Mouse (Mus musculus) layer of hippocampus, postnatal 25 days (tissue): ENCODE measurements around the gene Dnm3. TPM values are rescaled to one million over a fixed set of nuclear protein-coding genes. Genes with fewer than 3 reads are reported as not detected.
A peak's percentile ranks its signal among the peaks of the same experiment; 100 is the strongest.

Experiments used
- DNase-seq, 2 experiments: peaks; one replicate each; pipeline ENCODE4 v3.0.0; 2022; ENCODE audit warnings: mixed read lengths in 2 of 2, low spot score in 1 of 2; ENCODE audit errors: extremely low spot score in 1 of 2
- total RNA-seq, 2 experiments: library from RNA; stranded (reverse); gene quantifications; 2 replicates each; pipeline ENCODE4 v1.2.3; 2021

The Dnm3 gene
- total RNA-seq, 2 experiments from 2014 or later = 66.1 to 83.0 TPM

GRCm38 (mm10) chr1:162217340-162217974, 260.4 kb downstream of the Dnm3 start:
- no peak for DNase-seq

- DNase-seq = no peak
These were observed 261.2 kb downstream of the Dnm3 start for GRCm38 (mm10) chr1:162216656-162217055.

- DNase-seq = no peak
These were observed 262.1 kb downstream of the Dnm3 start for GRCm38 (mm10) chr1:162215743-162216142.

GRCm38 (mm10) chr1:162213066-162213465, 264.8 kb downstream of the Dnm3 start:
- no peak for DNase-seq

- DNase-seq = no peak
These were observed 267.3 kb downstream of the Dnm3 start for GRCm38 (mm10) chr1:162210529-162210928.

- DNase-seq = no peak
These were observed 268.2 kb downstream of the Dnm3 start for GRCm38 (mm10) chr1:162209487-162210149.

- no peak for DNase-seq
These were observed 268.8 kb downstream of the Dnm3 start for GRCm38 (mm10) chr1:162209010-162209409.

- no peak for DNase-seq
These were observed 270.2 kb downstream of the Dnm3 start for GRCm38 (mm10) chr1:162207708-162208043.

GRCm38 (mm10) chr1:162206998-162207707, 270.7 kb downstream of the Dnm3 start:
- no peak for DNase-seq

- no peak for DNase-seq
These were observed 275.1 kb downstream of the Dnm3 start for GRCm38 (mm10) chr1:162202465-162203348.

GRCm38 (mm10) chr1:162200446-162200845, 277.4 kb downstream of the Dnm3 start:
- no peak for DNase-seq

- no peak for DNase-seq
These were observed 280.8 kb downstream of the Dnm3 start for GRCm38 (mm10) chr1:162196812-162197680.

GRCm38 (mm10) chr1:162188744-162189143, 289.1 kb downstream of the Dnm3 start:
- no peak for DNase-seq

- no peak for DNase-seq
These were observed 290.3 kb downstream of the Dnm3 start for GRCm38 (mm10) chr1:162187352-162188120.

GRCm38 (mm10) chr1:162186470-162187351, 291.1 kb downstream of the Dnm3 start:
- no peak for DNase-seq

- peak in 1 of 2 experiments; percentile 26 for DNase-seq
These were observed 293.7 kb downstream of the Dnm3 start for GRCm38 (mm10) chr1:162184003-162184748.

- no peak for DNase-seq
These were observed 294.4 kb downstream of the Dnm3 start for GRCm38 (mm10) chr1:162183438-162183837.
